ENCODE assay signal across 23 mouse cellular contexts in genomic region chr1:177717057-177717835, GRCm38 (mm10). TPM values are rescaled to one million over a fixed set of nuclear protein-coding genes. Genes with fewer than 3 reads are reported as not detected.
DNase-seq lines count a peak whose midpoint lies in the region; ATAC-seq lines count a peak whose summit lies in the region.
"Had no signal": no experiment of that assay in that cellular context is flagged by ENCODE, and none has a peak within 500 bp of the region (broad histone marks: within the 10 kb centered on the region; RNA-seq: fewer than 3 reads in every experiment).

No protein-coding gene starts in this region.

- no peak overlapping the region for H3K4me3 ChIP-seq in liver, embryonic 12.5 days
- H3K4me3 ChIP-seq: embryonic facial prominence, embryonic 15.5 days; hindbrain, embryonic 15.5 days had no signal

- H3K4me2 ChIP-seq in liver, embryonic 12.5 days = no peak overlapping the region
- H3K4me2 ChIP-seq: embryonic facial prominence, embryonic 15.5 days; heart, embryonic 11.5 days; hindbrain, embryonic 15.5 days had no signal

- no peaks in the 10 kb centered on the region for H3K36me3 ChIP-seq in liver, embryonic 12.5 days
- H3K36me3 ChIP-seq: embryonic facial prominence, embryonic 15.5 days; hindbrain, embryonic 15.5 days had no signal

- H3K9ac ChIP-seq in liver, embryonic 12.5 days = no peak overlapping the region
- H3K9ac ChIP-seq: embryonic facial prominence, embryonic 15.5 days; hindbrain, embryonic 15.5 days had no signal

- ATAC-seq in liver, embryonic 12.5 days = peak; percentile 66
- ATAC-seq: activated CD4-positive, CD25-positive, alpha-beta regulatory T cell, adult 4 months; midbrain, embryonic 16.5 days had no signal

- 48% methylated on average over 7 of the region's 7 CpGs for WGBS in liver, embryonic 12.5 days (ENCODE audit: insufficient replicate concordance)

- no peak overlapping the region for H3K27ac ChIP-seq in liver, embryonic 12.5 days
- H3K27ac ChIP-seq: embryonic facial prominence, embryonic 15.5 days had no signal

- no peaks in the 10 kb centered on the region for H3K27me3 ChIP-seq in liver, embryonic 12.5 days (replicated peaks)
- H3K27me3 ChIP-seq: CH12.LX; embryonic facial prominence, embryonic 15.5 days; hindbrain, embryonic 15.5 days had no signal

- peak; percentile 26 to 29 for DNase-seq in cerebellum, postnatal 14 days
- no peak for DNase-seq in cerebellum, adult 8-10 months
- peak; percentile 52 to 54 for DNase-seq in right cerebral cortex, postnatal 10 days (ENCODE audit: low spot score in 2 of 2)
- DNase-seq in right cerebral cortex, postnatal 25 days = no peak
- no peak for DNase-seq in layer of hippocampus, adult 11-12 months (ENCODE audit: low spot score)
- no peak for DNase-seq in thymus, postnatal 4 days
- no peak for DNase-seq in neural tube, embryonic 10.5 days (ENCODE audit: extremely low spot score, low spot score)
- DNase-seq: adrenal gland, postnatal 14 days; cerebellum, adult 9-10 months; embryo, embryonic 11 days; gastrocnemius, postnatal 36 days; layer of hippocampus, postnatal 36 days; thymus, postnatal 25 days had no signal

- H3K4me1 ChIP-seq in liver, embryonic 12.5 days = peaks cover 13% of the 10 kb centered on the region; the same call in 1 of the 2 replicates
- H3K4me1 ChIP-seq: embryonic facial prominence, embryonic 15.5 days; hindbrain, embryonic 15.5 days had no signal

- H3K9me3 ChIP-seq in liver, embryonic 12.5 days (replicated peaks) = no peaks in the 10 kb centered on the region
- H3K9me3 ChIP-seq: embryonic facial prominence, embryonic 15.5 days; hindbrain, embryonic 15.5 days had no signal

RNA-seq across cellular contexts. Expression of gene 1700016C15Rik, which starts 12.4 kb away (rescaled TPM):
- not detected in 2 replicates for polyA plus RNA-seq in liver, embryonic 12.5 days (2016; fragmentation: Nextera tagmentation; extraction: Ambion mirVana)
- polyA plus RNA-seq: forebrain, embryonic 11.5 days; heart, embryonic 11.5 days; kidney, embryonic 14.5 days; limb, embryonic 11.5 days; midbrain, embryonic 16.5 days had no signal

Comparison
In these comparisons a context has a peak if more than half of its experiments do, and no peak if none do; other contexts are left out.
1. DNase-seq: peak in cerebellum, postnatal 14 days (2 of 2) and right cerebral cortex, postnatal 10 days (2 of 2); none in cerebellum, adult 8-10 months (single experiment), right cerebral cortex, postnatal 25 days (single experiment), layer of hippocampus, adult 11-12 months (single experiment), thymus, postnatal 4 days (single experiment) and neural tube, embryonic 10.5 days (single experiment).